Mouse (Mus musculus): Measurements from ENCODE around the gene Ssxb8.
"Not testable (repeated sequence)": the region's sequence is repeated elsewhere in the genome, so short reads cannot be mapped to it uniquely, and the experiment has no call there.

Ssxb8 gene

GRCm38 (mm10) chrX:8690744-8691143 is at the start of gene Ssxb8:
TSS of gene Ssxb8 (minus strand) at chrX:8690844.
- not testable (repeated sequence) for DNase-seq

DNA sequence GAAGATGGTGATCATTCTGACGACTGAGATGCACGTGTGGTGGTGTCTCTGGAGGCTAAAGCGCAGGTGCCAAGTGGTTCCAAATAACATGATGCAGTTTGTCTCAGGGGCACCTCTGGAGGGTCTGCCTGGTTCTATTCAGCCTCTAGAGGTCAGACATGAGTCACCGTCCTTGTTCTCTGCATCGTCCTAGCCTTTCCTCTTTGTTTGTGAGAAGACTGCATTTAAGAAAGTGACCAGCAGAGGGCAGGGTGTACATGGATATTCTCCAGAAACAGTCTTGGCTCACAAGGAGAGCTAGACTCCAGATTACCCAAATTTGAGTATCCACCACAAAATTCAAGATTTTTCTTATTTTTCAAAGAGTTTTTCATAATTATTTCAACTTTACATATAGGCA is 42.3 kb upstream of the Ssxb8 start:
- peak; percentile 0 for DNase-seq

- DNase-seq, result no peak
These were observed 27.6 kb downstream of the Ssxb8 start for GRCm38 (mm10) chrX:8663085-8663484.
